8 mouse cellular contexts compared by ENCODE assay signal in genomic region chr2:39006149-39006730, GRCm38 (mm10). TPM values are rescaled to one million over a fixed set of nuclear protein-coding genes. Genes with fewer than 3 reads are reported as not detected.
A peak's percentile ranks its signal among the peaks of the same experiment; 100 is the strongest.
DNase-seq lines count a peak whose midpoint lies in the region; ATAC-seq and TF ChIP-seq lines count a peak whose summit lies in the region.

No protein-coding gene starts in this region.

- 90% methylated on average over 14 of the region's 14 CpGs for WGBS in forebrain, embryonic 12.5 days
- 69% methylated on average over 14 of the region's 14 CpGs for WGBS in liver, embryonic 13.5 days (ENCODE audit: insufficient replicate concordance)
- WGBS in thymus, adult 2 months, result 92% methylated on average over 14 of the region's 14 CpGs

- peak overlapping the region; percentile 82 for H3K9ac ChIP-seq in CH12.LX (ENCODE audit: insufficient read depth, low read depth)
- no peak overlapping the region for H3K9ac ChIP-seq in forebrain, embryonic 12.5 days
- peak overlapping the region; percentile 97 for H3K9ac ChIP-seq in liver, embryonic 13.5 days

- no peaks in the 10 kb centered on the region for H3K9me3 ChIP-seq in CH12.LX (replicated peaks; ENCODE audit: low read length)
- no peaks in the 10 kb centered on the region for H3K9me3 ChIP-seq in forebrain, embryonic 12.5 days
- H3K9me3 ChIP-seq in liver, embryonic 13.5 days (replicated peaks), result no peaks in the 10 kb centered on the region

- in situ Hi-C loops in CH12.LX (cut with MboI; ENCODE audit: low pct_ligation_motif_present, low pct_unique_long_range_greater_than_20kb, low sequenced_read_pairs), result no loop called here

- TF ChIP-seq CTCF in gastrocnemius, adult 2 months (IDR thresholded peaks at IDR 0.05), result no peak
- TF ChIP-seq CTCF in CH12.LX (conservative IDR thresholded peaks at IDR 0.05 in 1 of 2, IDR thresholded peaks at IDR 0.05 in 1 of 2; ENCODE audit: low read depth in 2 of 2, low read length in 2 of 2), result no peak
- TF ChIP-seq CTCF in thymus, adult 2 months (IDR thresholded peaks at IDR 0.05; ENCODE audit: borderline replicate concordance, control insufficient read depth, extremely low read depth, insufficient read depth, low read length, poor library complexity), result no peak

- ATAC-seq in forebrain, embryonic 12.5 days (ENCODE audit: low FRiP score), result no peak
- no peak for ATAC-seq in liver, embryonic 13.5 days (ENCODE audit: low read depth)
- no peak for ATAC-seq in monocyte, adult 5-6 weeks (replicated peaks; ENCODE audit: insufficient number of reproducible peaks, low FRiP score, low TSS enrichment, poor library complexity, severe bottlenecking)

- peaks cover 67% of the 10 kb centered on the region for H3K79me2 ChIP-seq in CH12.LX (replicated peaks; ENCODE audit: control insufficient read depth, extremely low read depth, insufficient read depth, poor library complexity, severe bottlenecking)

- no peak; the same call in 1 of the 2 replicates for TF ChIP-seq POLR2A in CH12.LX (IDR thresholded peaks at IDR 0.05; ENCODE audit: low read depth, low read length)
- TF ChIP-seq POLR2A in thymus, adult 2 months (IDR thresholded peaks at IDR 0.05; ENCODE audit: control insufficient read depth, extremely low read depth, insufficient read depth, low read length, poor library complexity), result no peak

- dilution Hi-C loops in CH12.LX (cut with MboI; ENCODE audit: extremely low pct_ligation_motif_present, extremely low pct_unique_long_range_greater_than_20kb, low sequenced_read_pairs), result no loop called here

- intact Hi-C loops in gastrocnemius, adult 2 months (cut with DNase I), result loop anchor here (10.0 kb wide), 1 partner anchor 361 kb away; the partner anchor contains the start of gene Psmb7

- TF ChIP-seq RAD21 in CH12.LX (IDR thresholded peaks at IDR 0.05; ENCODE audit: low read depth, low read length), result no peak

- no peak for TF ChIP-seq EP300 in CH12.LX (IDR thresholded peaks at IDR 0.05; ENCODE audit: low read length)

- H3K27ac ChIP-seq in gastrocnemius, adult 2 months, result peak overlapping the region; percentile 88
- no peak overlapping the region for H3K27ac ChIP-seq in CH12.LX (ENCODE audit: insufficient read depth, low read depth)
- no peak overlapping the region for H3K27ac ChIP-seq in forebrain, embryonic 12.5 days
- H3K27ac ChIP-seq in liver, embryonic 13.5 days, result peak overlapping the region; percentile 78; the same call in 1 of the 2 replicates
- H3K27ac ChIP-seq in thymus, adult 2 months (ENCODE audit: control insufficient read depth, insufficient read depth, low read length), result no peak overlapping the region

- no peaks in the 10 kb centered on the region for H3K27me3 ChIP-seq in CH12.LX (replicated peaks)
- H3K27me3 ChIP-seq in forebrain, embryonic 12.5 days, result no peaks in the 10 kb centered on the region
- H3K27me3 ChIP-seq in liver, embryonic 13.5 days, result no peaks in the 10 kb centered on the region
- H3K27me3 ChIP-seq in thymus, adult 2 months (ENCODE audit: control insufficient read depth, insufficient read depth, low read length), result no peaks in the 10 kb centered on the region

- peaks cover 3 to 23% of the 10 kb centered on the region in 2 experiments for H3K4me1 ChIP-seq in CH12.LX (ENCODE audit: control insufficient read depth in 1 of 2, insufficient read depth in 2 of 2)
- peaks cover 48% of the 10 kb centered on the region for H3K4me1 ChIP-seq in forebrain, embryonic 12.5 days
- H3K4me1 ChIP-seq in liver, embryonic 13.5 days (replicated peaks), result peaks cover 80% of the 10 kb centered on the region
- H3K4me1 ChIP-seq in thymus, adult 2 months (replicated peaks; ENCODE audit: control insufficient read depth, insufficient read depth, low read length), result peaks cover 17% of the 10 kb centered on the region

- H3K4me3 ChIP-seq in gastrocnemius, adult 2 months, result peak overlapping the region; percentile 94
- peak overlapping the region; percentile 48 to 100 (median 95) for H3K4me3 ChIP-seq in CH12.LX (replicated peaks in 1 of 3; ENCODE audit: low read depth in 2 of 3, low read length in 2 of 3, poor library complexity in 1 of 3)
- H3K4me3 ChIP-seq in forebrain, embryonic 12.5 days (replicated peaks), result peak overlapping the region; percentile 74
- H3K4me3 ChIP-seq in liver, embryonic 13.5 days (replicated peaks), result peak overlapping the region; percentile 93
- H3K4me3 ChIP-seq in thymus, adult 2 months (ENCODE audit: control insufficient read depth, insufficient read depth, low read length), result no peak overlapping the region

- DNase-seq in gastrocnemius, adult 2 months, result no peak
- no peak for DNase-seq in gastrocnemius, postnatal 4 days (ENCODE audit: low spot score in 2 of 2)
- no peak for DNase-seq in CH12.LX (ENCODE audit: extremely low read depth)
- no peak for DNase-seq in liver, embryonic 13.5 days
- DNase-seq in thymus, adult 2 months, result no peak
- no peak for DNase-seq in frontal cortex, adult 2 months (ENCODE audit: extremely low spot score in 1 of 2, low spot score in 1 of 2)

- H3K36me3 ChIP-seq in CH12.LX (replicated peaks in 1 of 2; ENCODE audit: control insufficient read depth in 1 of 2, insufficient read depth in 1 of 2, low read length in 1 of 2), result peaks cover 25 to 38% of the 10 kb centered on the region in 2 experiments
- H3K36me3 ChIP-seq in forebrain, embryonic 12.5 days (replicated peaks), result peaks cover 27% of the 10 kb centered on the region
- H3K36me3 ChIP-seq in liver, embryonic 13.5 days, result peaks cover 30% of the 10 kb centered on the region
- H3K36me3 ChIP-seq in thymus, adult 2 months (ENCODE audit: control insufficient read depth, insufficient read depth, low read length), result peaks cover 17% of the 10 kb centered on the region

- peak overlapping the region; percentile 48 for H3K4me2 ChIP-seq in CH12.LX (ENCODE audit: insufficient read depth, low read depth, poor library complexity, severe bottlenecking)
- peak overlapping the region; percentile 82 for H3K4me2 ChIP-seq in forebrain, embryonic 12.5 days
- peak overlapping the region; percentile 94 for H3K4me2 ChIP-seq in liver, embryonic 13.5 days

TF ChIP-seq in CH12.LX, 34 proteins besides CTCF, POLR2A, EP300 and RAD21:
- no peak for TF ChIP-seq MAFK (IDR thresholded peaks at IDR 0.05; ENCODE audit: insufficient replicate concordance, low read length)
- TF ChIP-seq SIN3A (IDR thresholded peaks at IDR 0.05; ENCODE audit: low read length), result peak; percentile 61; the same call in 1 of the 2 replicates
- no peak for TF ChIP-seq MEF2A (IDR thresholded peaks at IDR 0.05; ENCODE audit: borderline replicate concordance, low read depth, low read length)
- TF ChIP-seq HCFC1 (IDR thresholded peaks at IDR 0.05; ENCODE audit: low read depth, low read length), result no peak
- no peak for TF ChIP-seq USF1 (IDR thresholded peaks at IDR 0.05; ENCODE audit: low read depth, low read length)
- no peak for TF ChIP-seq CHD2 (IDR thresholded peaks at IDR 0.05; ENCODE audit: low read length)
- TF ChIP-seq MAX (IDR thresholded peaks at IDR 0.05; ENCODE audit: low read length), result 0 out of 2 replicates have a peak, but pooled peaks have one; percentile 45
- no peak for TF ChIP-seq BHLHE40 (IDR thresholded peaks at IDR 0.05; ENCODE audit: low read depth, low read length)

RNA-seq across cellular contexts. Expression of gene Rpl35, which starts 0.8 kb away (rescaled TPM):
- total RNA-seq in gastrocnemius, adult 2 months (2021), result 100 to 1,000 TPM; 264 to 300 TPM
- 100 to 1,000 TPM; 548 to 582 TPM for total RNA-seq in gastrocnemius, postnatal 4 days (2021)
- total RNA-seq in CH12.LX (2012; rRNA removed), result 2,171 and 2,515 TPM in 2 replicates
- 976 and 984 TPM in 2 replicates for total RNA-seq in CH12.LX (2014; rRNA removed)
- polyA plus RNA-seq in CH12.LX (2012; ENCODE audit: insufficient read length, low read depth), result 649 and 718 TPM in 2 replicates
- polyA plus RNA-seq in forebrain, embryonic 12.5 days (2016; fragmentation: Nextera tagmentation; extraction: Ambion mirVana), result 970 and 1,048 TPM in 2 replicates
- 845 and 923 TPM in 2 replicates for polyA plus RNA-seq in liver, embryonic 13.5 days (2015; fragmentation: Nextera tagmentation; extraction: Ambion mirVana)
- 207 and 221 TPM in 2 replicates for polyA plus RNA-seq in thymus, adult 2 months (2012; rRNA removed)
- total RNA-seq in monocyte, adult 5-6 weeks (2017), result 398 to 553 TPM (median 528 TPM) in 3 replicates
- polyA plus RNA-seq in frontal cortex, adult 2 months (2012; rRNA removed), result 260 and 302 TPM in 2 replicates

RNA-seq across cellular contexts. Expression of gene Arpc5l, which starts 1.1 kb away (rescaled TPM):
- 100 to 1,000 TPM; 109 to 118 TPM for total RNA-seq in gastrocnemius, adult 2 months (2021)
- total RNA-seq in gastrocnemius, postnatal 4 days (2021), result 10 to 100 TPM; 46.0 to 51.2 TPM
- total RNA-seq in CH12.LX (2012; rRNA removed) (139 and 148 TPM in 2 replicates), CH12.LX (2014; rRNA removed) (300 and 309 TPM in 2 replicates)
- 212 and 219 TPM in 2 replicates for polyA plus RNA-seq in CH12.LX (2012; ENCODE audit: insufficient read length, low read depth)
- 137 and 143 TPM in 2 replicates for polyA plus RNA-seq in forebrain, embryonic 12.5 days (2016; fragmentation: Nextera tagmentation; extraction: Ambion mirVana)
- polyA plus RNA-seq in liver, embryonic 13.5 days (2015; fragmentation: Nextera tagmentation; extraction: Ambion mirVana), result 74.0 and 76.6 TPM in 2 replicates
- 52.9 and 53.2 TPM in 2 replicates for polyA plus RNA-seq in thymus, adult 2 months (2012; rRNA removed)
- 82.4 to 119 TPM (median 91.7 TPM) in 3 replicates for total RNA-seq in monocyte, adult 5-6 weeks (2017)
- polyA plus RNA-seq in frontal cortex, adult 2 months (2012; rRNA removed), result 110 and 113 TPM in 2 replicates

RNA-seq across cellular contexts. Expression of gene Wdr38, which starts 9.0 kb away (rescaled TPM):
- total RNA-seq in gastrocnemius, adult 2 months (2021), result under 1 TPM in 1 of 2 experiments, not detected in 1; 0.08 TPM
- under 1 TPM; 0.17 to 0.21 TPM for total RNA-seq in gastrocnemius, postnatal 4 days (2021)
- total RNA-seq in CH12.LX (2012; rRNA removed), result 1.0 and 1.1 TPM in 2 replicates
- 0.19 and 0.28 TPM in 2 replicates for total RNA-seq in CH12.LX (2014; rRNA removed)
- polyA plus RNA-seq in CH12.LX (2012; ENCODE audit: insufficient read length, low read depth), result 0.40 and 0.63 TPM in 2 replicates
- polyA plus RNA-seq in forebrain, embryonic 12.5 days (2016; fragmentation: Nextera tagmentation; extraction: Ambion mirVana), result 1.5 and 1.7 TPM in 2 replicates
- polyA plus RNA-seq in liver, embryonic 13.5 days (2015; fragmentation: Nextera tagmentation; extraction: Ambion mirVana), result 0.66 and 0.76 TPM in 2 replicates
- 1.3 and 1.6 TPM in 2 replicates for polyA plus RNA-seq in thymus, adult 2 months (2012; rRNA removed)
- 0.68 to 1.2 TPM (median 0.95 TPM) in 3 replicates for total RNA-seq in monocyte, adult 5-6 weeks (2017)
- polyA plus RNA-seq in frontal cortex, adult 2 months (2012; rRNA removed), result 1.00 and 1.3 TPM in 2 replicates

RNA-seq across cellular contexts. Expression of gene Golga1, which starts 59.1 kb away (rescaled TPM):
- 10 to 100 TPM; 12.9 to 13.9 TPM for total RNA-seq in gastrocnemius, adult 2 months (2021)
- total RNA-seq in gastrocnemius, postnatal 4 days (2021), result 10 to 100 TPM; 19.9 to 24.8 TPM
- total RNA-seq in CH12.LX (2012; rRNA removed) (7.8 and 8.8 TPM in 2 replicates), CH12.LX (2014; rRNA removed) (8.2 and 8.6 TPM in 2 replicates)
- polyA plus RNA-seq in CH12.LX (2012; ENCODE audit: insufficient read length, low read depth), result 10.1 and 11.5 TPM in 2 replicates
- 37.9 and 40.8 TPM in 2 replicates for polyA plus RNA-seq in forebrain, embryonic 12.5 days (2016; fragmentation: Nextera tagmentation; extraction: Ambion mirVana)
- polyA plus RNA-seq in liver, embryonic 13.5 days (2015; fragmentation: Nextera tagmentation; extraction: Ambion mirVana), result 9.9 and 11.3 TPM in 2 replicates
- 14.0 and 18.5 TPM in 2 replicates for polyA plus RNA-seq in thymus, adult 2 months (2012; rRNA removed)
- total RNA-seq in monocyte, adult 5-6 weeks (2017), result 24.4 to 41.1 TPM (median 25.1 TPM) in 3 replicates
- 35.3 and 40.7 TPM in 2 replicates for polyA plus RNA-seq in frontal cortex, adult 2 months (2012; rRNA removed)

Comparison
In these comparisons a context has a peak if more than half of its experiments do, and no peak if none do; other contexts are left out.
1. H3K27ac ChIP-seq: peak in gastrocnemius, adult 2 months (single experiment) and liver, embryonic 13.5 days (single experiment); none in CH12.LX (single experiment), forebrain, embryonic 12.5 days (single experiment) and thymus, adult 2 months (single experiment).
2. Peak in every context shown above with its lines, with median percentiles within 50 percentile points of each other: H3K4me2 ChIP-seq.